Mouse (Mus musculus) limb, embryonic 13.5 days (tissue): ENCODE measurements at regions not wholly inside any gene's neighbourhood (a gene's known extent, or its start where the extent isn't known, plus 50 kb on each side); places are given as distances from the start of the nearest gene placed in this dataset.
"Not testable (repeated sequence)": the region's sequence is repeated elsewhere in the genome, so short reads cannot be mapped to it uniquely, and the experiment has no call there.

Experiments
- ATAC-seq: fragments of 200-750 bp; cut with Nextera tagmentation; 2 replicates; pipeline ENCODE4 v1.8.0; 2017; ENCODE audit warnings: low read depth, moderate number of reproducible peaks, moderate TSS enrichment; ENCODE audit not compliant: low FRiP score
- H3K27ac ChIP-seq: fragments of 300-500 bp; sonication (generic); 2 replicates; pipeline ENCODE4 v1.5.1; 2015; ENCODE audit warnings: inconsistent platforms, mild to moderate bottlenecking, moderate library complexity
- H3K27me3 ChIP-seq: fragments of 300-500 bp; sonication (generic); 2 replicates; pipeline ENCODE4 v1.6.1; 2015; ENCODE audit warnings: mild to moderate bottlenecking, inconsistent platforms
- H3K36me3 ChIP-seq: fragments of 300-500 bp; sonication (generic); 2 replicates; pipeline ENCODE4 v1.6.1; 2015; ENCODE audit warnings: inconsistent platforms, mild to moderate bottlenecking, moderate library complexity
- H3K4me1 ChIP-seq: fragments of 300-500 bp; sonication (generic); 2 replicates; pipeline ENCODE4 v1.6.1; 2015; ENCODE audit warnings: inconsistent platforms
- H3K4me2 ChIP-seq: fragments of 300-500 bp; sonication (generic); replicated peaks from 2 replicates; pipeline ENCODE4 v1.6.1; 2015; ENCODE audit warnings: inconsistent platforms, mild to moderate bottlenecking, moderate library complexity
- H3K4me3 ChIP-seq: fragments of 300-500 bp; sonication (generic); 2 replicates; pipeline ENCODE4 v1.5.1; 2015; ENCODE audit warnings: moderate library complexity, mild to moderate bottlenecking, inconsistent platforms
- H3K9ac ChIP-seq: fragments of 300-500 bp; sonication (generic); 2 replicates; pipeline ENCODE4 v1.6.1; 2015; ENCODE audit warnings: mild to moderate bottlenecking, inconsistent platforms
- H3K9me3 ChIP-seq: fragments of 300-500 bp; sonication (generic); 2 replicates; pipeline ENCODE4 v1.6.1; 2016; ENCODE audit warnings: inconsistent platforms
- WGBS: fragments of 180-500 bp; shearing (Covaris S2); methylation state at CpG from one replicate; pipeline ENCODE4 v1.1.7; 2015; 5-methylcytosine and 5-hydroxymethylcytosine counted together

DNA sequence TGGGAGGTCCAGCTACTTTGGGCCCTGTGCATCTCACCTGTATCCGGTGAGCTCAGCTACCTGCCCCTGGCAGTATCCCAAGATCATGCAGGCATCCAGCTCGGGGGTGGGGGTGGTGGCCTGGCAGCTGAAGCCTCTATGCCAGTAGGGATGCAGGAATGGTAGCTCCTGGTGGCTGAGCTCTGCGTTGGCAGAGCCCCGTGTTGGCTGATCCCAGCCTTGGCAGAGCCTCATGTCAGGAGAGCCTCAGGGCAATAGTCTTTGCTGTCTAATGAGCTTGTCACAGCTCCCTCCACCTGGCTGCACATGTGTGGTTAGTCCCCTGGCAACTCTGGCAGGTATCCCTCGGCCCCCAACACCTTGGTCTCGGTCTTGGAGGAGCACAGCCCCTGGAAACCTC is 153.6 kb downstream of the Kif26a start:
- Histone ChIP-seq H3K9me3 (no peaks in the 10 kb centered on the region), H3K27me3 (peaks cover 29% of the 10 kb centered on the region), H3K4me3 (no peak overlapping the region), H3K4me2 (no peak overlapping the region), H3K36me3 (no peaks in the 10 kb centered on the region), H3K4me1 (peaks cover 56% of the 10 kb centered on the region), H3K9ac (no peak overlapping the region), H3K27ac (no peak overlapping the region)
- ATAC-seq = peak; percentile 15; the same call in 1 of the 2 replicates
- WGBS = 61% methylated on average over 6 of the region's 6 CpGs

DNA sequence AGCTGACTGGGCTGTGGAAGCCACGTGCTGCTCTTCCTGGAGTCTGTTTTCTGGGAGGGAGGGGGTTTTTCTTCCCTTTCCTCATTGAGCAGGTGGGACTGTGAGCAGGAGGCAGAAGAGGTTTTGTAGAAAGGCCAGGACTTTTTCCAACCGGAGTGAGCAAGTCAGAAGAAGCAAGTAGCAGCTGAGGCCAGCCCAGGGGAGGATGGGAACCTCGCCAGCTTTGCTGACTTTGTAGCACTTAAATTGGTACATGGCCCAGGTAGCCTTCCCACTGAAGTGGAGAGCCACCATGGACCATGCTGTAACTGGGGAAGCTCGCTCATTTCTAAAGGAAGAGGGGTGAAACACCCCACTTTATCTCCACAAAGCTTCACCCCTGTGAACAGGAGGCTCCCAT is 154.1 kb downstream of the Kif26a start:
- no peak for ATAC-seq
- no peak overlapping the region for H3K9ac ChIP-seq
- peaks cover 56% of the 10 kb centered on the region for H3K4me1 ChIP-seq
- no peak overlapping the region for H3K4me3 ChIP-seq
- WGBS = 66% methylated on average over 4 of the region's 4 CpGs
- no peaks in the 10 kb centered on the region for H3K9me3 ChIP-seq
- no peak overlapping the region for H3K4me2 ChIP-seq
- H3K27me3 ChIP-seq = peaks cover 32% of the 10 kb centered on the region
- H3K27ac ChIP-seq = no peak overlapping the region
- H3K36me3 ChIP-seq = no peaks in the 10 kb centered on the region

DNA sequence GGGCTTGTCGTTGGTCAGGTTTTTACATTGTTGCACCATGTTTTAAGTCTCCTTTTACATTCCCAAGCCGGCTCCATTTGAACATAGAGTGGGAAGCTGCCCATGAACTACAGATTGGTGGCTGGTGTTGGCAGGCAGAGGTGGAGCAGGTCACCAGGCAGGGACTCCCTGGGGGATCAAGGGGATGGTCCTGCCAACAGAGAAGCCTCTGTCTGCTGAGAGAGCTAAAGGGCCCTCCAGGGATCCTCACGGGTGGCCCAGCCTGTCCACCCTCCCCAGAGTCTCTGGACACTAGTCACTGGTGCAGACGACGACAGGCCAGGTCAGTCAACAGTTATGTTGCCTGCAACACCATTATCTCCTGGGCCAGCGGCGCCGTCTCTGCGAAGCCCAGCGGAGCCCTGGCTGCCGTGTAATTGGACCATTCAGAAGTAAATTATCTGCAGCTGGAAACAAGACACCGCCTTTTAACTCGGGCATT is 155.4 kb downstream of the Kif26a start:
- H3K36me3 ChIP-seq = no peaks in the 10 kb centered on the region
- peaks cover 49% of the 10 kb centered on the region for H3K4me1 ChIP-seq
- peaks cover 33% of the 10 kb centered on the region for H3K27me3 ChIP-seq
- H3K4me3 ChIP-seq = no peak overlapping the region
- ATAC-seq = no peak
- peak overlapping the region; percentile 46 for H3K4me2 ChIP-seq
- no peak overlapping the region; the same call in 1 of the 2 replicates for H3K9ac ChIP-seq
- H3K27ac ChIP-seq = no peak overlapping the region
- no peaks in the 10 kb centered on the region for H3K9me3 ChIP-seq
- WGBS = 5% methylated on average over 13 of the region's 13 CpGs

DNA sequence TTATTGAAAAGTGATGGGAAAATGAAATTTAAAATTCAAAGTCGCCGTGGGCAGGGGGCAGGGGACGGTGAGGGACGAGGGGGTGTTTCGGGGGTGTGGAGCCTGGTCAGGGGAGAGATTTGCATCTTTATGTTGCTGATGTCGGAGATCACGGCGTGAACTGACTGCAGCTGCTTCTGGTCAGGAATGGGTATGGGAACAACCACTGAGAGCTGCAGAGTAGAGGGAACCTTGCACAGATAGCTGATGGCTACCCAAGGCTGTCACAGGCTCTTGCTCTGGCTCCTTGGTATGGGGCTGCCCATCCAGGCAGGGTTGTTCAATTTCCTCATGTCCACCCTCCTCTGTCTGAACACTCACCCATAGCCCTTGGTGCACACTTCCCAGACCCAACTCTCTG is 155.9 kb downstream of the Kif26a start:
- Histone ChIP-seq H3K36me3 (no peaks in the 10 kb centered on the region), H3K27me3 (peaks cover 33% of the 10 kb centered on the region), H3K4me1 (peaks cover 47% of the 10 kb centered on the region), H3K27ac (no peak overlapping the region), H3K4me2 (peak overlapping the region; percentile 46), H3K9ac (no peak overlapping the region), H3K9me3 (no peaks in the 10 kb centered on the region), H3K4me3 (no peak overlapping the region)
- 5% methylated on average over 8 of the region's 8 CpGs for WGBS
- no peak for ATAC-seq

DNA sequence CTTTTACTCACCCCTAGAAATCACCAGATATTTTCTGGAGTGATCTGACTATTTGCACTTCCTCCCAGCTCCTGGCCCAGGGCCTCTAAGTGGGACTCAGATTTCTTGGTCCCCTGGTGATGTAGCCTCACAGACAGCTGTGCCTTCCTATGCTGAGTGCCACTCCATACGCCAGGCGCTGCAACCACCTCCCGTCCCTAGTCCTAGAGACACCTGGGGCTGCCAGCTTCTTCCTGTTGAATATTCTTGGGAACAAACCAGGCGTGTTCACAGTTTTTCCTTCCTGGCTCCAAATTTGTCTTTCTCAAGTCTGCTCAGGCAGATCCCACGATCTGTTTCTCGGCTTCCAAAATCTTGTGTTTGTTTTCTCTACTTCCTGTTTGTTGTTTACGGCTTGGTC is 160.2 kb downstream of the Kif26a start:
- Histone ChIP-seq H3K9me3 (no peaks in the 10 kb centered on the region), H3K4me1 (peaks cover 36% of the 10 kb centered on the region), H3K4me3 (no peak overlapping the region), H3K9ac (no peak overlapping the region), H3K36me3 (no peaks in the 10 kb centered on the region), H3K4me2 (no peak overlapping the region), H3K27me3 (peaks cover 25% of the 10 kb centered on the region), H3K27ac (no peak overlapping the region)
- ATAC-seq = no peak
- whole genome bisulfite sequencing = 56% methylated on average over 7 of the region's 7 CpGs

DNA sequence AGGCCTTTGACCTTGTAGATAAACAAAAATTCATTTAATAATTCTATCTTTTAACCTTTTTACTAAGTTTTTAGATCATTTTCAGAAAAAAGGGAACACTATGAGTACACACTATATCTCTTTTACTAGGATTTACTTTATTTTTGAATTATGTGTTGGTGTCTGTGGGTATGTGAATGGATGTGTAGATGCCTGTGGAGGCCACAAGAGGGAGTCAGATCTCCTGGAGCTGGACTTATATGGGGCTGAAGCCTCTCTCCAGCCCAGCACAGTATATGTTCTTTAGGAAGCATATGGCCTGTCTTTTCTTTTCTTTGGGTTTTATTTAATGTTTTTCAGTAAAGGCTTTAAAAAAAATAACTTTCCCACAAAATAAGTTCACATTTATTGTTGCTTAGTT is 162.0 kb downstream of the Kif26a start:
- ATAC-seq = no peak
- Histone ChIP-seq H3K4me2 (no peak overlapping the region), H3K36me3 (no peaks in the 10 kb centered on the region), H3K4me1 (peaks cover 21% of the 10 kb centered on the region), H3K9ac (no peak overlapping the region), H3K4me3 (no peak overlapping the region), H3K27me3 (peaks cover 9% of the 10 kb centered on the region; the same call in 1 of the 2 replicates), H3K27ac (no peak overlapping the region), H3K9me3 (no peaks in the 10 kb centered on the region)

DNA sequence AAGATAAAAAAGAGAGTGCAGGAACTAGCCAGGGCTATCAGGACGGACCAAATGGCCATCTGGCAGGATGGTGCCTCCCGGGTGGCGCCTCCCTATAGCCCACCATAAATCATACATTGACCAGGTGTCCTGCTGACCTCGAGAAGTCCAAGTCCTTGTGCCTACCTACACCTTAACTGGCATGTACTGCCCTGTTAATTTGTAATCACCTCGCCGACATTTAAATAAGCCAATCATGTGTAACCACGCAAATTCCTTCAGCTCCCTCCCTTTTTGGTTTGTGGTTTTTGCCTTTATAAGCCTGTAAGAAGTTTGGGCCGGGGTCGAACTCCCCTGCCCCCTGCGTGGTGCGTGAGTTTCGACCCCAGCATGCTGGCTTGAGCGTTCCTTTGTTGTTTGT is 163.1 kb downstream of the Kif26a start:
- not testable (repeated sequence) for H3K4me2 ChIP-seq, H3K9ac ChIP-seq, H3K36me3 ChIP-seq, H3K9me3 ChIP-seq, ATAC-seq, H3K27ac ChIP-seq, H3K27me3 ChIP-seq, H3K4me3 ChIP-seq
- WGBS = 69% methylated on average over 13 of the region's 13 CpGs
- peaks cover 21% of the 10 kb centered on the region for H3K4me1 ChIP-seq

DNA sequence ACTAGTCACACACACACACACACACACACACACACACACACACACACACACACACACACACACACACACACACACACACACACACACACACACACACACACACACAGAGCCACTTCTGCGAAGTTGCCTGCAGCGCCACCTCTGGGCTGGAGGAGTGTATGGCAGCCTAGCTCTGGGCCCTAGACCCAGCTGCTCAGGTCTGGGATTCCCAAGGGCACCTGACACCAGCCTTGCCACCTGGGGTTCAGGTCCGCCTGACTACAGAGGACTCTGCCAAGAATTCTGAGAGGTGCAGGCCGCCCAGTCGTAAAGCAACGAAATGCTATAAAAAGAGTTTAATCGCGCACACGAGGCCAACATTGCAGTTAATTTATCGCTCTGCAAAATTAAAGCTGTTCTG is 163.8 kb downstream of the Kif26a start:
- peaks cover 21% of the 10 kb centered on the region for H3K4me1 ChIP-seq
- H3K9me3 ChIP-seq = no peaks in the 10 kb centered on the region
- H3K27me3 ChIP-seq = peaks cover 3% of the 10 kb centered on the region; the same call in 1 of the 2 replicates
- H3K27ac ChIP-seq = no peak overlapping the region
- H3K9ac ChIP-seq = no peak overlapping the region
- H3K4me2 ChIP-seq = no peak overlapping the region
- no peak overlapping the region for H3K4me3 ChIP-seq
- H3K36me3 ChIP-seq = no peaks in the 10 kb centered on the region
- peak; percentile 66; the same call in 1 of the 2 replicates for ATAC-seq
- WGBS = 46% methylated on average over 10 of the region's 10 CpGs

DNA sequence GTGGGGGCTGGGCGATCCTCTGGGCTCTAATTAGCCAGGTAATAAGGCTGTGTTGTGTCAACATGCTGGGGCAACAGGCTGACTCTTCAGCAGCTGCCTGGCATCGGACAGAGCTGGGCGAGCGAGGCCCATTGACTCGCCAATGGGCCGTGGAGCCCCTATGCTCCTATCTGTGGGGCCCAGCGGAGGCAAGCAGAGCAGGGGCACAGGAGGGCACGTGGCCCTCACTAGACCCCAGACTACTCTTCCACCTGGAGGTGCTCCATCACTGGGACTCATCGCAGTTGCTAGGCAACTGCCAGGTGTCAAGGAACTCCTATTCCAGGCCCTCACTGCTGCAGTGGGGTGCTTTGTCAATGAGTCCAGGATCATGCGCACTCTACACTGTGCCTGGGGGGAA is 164.7 kb downstream of the Kif26a start:
- WGBS = 65% methylated on average over 10 of the region's 10 CpGs
- H3K4me1 ChIP-seq = peaks cover 21% of the 10 kb centered on the region
- H3K9me3 ChIP-seq = no peaks in the 10 kb centered on the region
- H3K4me2 ChIP-seq = no peak overlapping the region
- H3K9ac ChIP-seq = no peak overlapping the region
- H3K27me3 ChIP-seq = no peaks in the 10 kb centered on the region; the same call in 1 of the 2 replicates
- no peaks in the 10 kb centered on the region for H3K36me3 ChIP-seq
- no peak overlapping the region for H3K27ac ChIP-seq
- no peak overlapping the region for H3K4me3 ChIP-seq
- ATAC-seq = no peak

DNA sequence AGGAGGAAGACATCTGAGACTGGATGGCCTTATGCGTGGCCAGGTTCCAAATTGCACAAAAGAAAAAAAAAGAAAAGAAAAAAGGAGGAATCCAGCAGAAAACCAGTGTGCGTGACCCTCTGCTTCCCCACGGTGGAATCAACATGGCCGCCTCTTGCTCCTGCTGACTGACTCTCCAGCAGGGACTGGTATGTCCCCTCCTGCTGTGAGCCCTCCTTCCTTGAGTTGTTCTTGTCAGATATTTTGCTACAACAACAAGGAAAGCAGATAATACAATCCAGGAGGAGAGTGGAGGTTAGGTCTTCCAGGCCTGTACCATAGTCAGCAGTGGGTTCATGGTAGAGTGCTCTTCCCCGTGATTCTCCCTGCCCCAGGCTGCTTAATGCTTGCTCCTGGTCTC is 168.8 kb downstream of the Kif26a start:
- no peak overlapping the region for H3K27ac ChIP-seq
- H3K4me2 ChIP-seq = no peak overlapping the region
- H3K4me3 ChIP-seq = no peak overlapping the region
- H3K9me3 ChIP-seq = no peaks in the 10 kb centered on the region
- ATAC-seq = no peak
- H3K36me3 ChIP-seq = no peaks in the 10 kb centered on the region
- WGBS = 89% methylated on average over 5 of the region's 5 CpGs
- no peak overlapping the region for H3K9ac ChIP-seq
- peaks cover 13% of the 10 kb centered on the region for H3K4me1 ChIP-seq
- no peaks in the 10 kb centered on the region; the same call in 1 of the 2 replicates for H3K27me3 ChIP-seq

DNA sequence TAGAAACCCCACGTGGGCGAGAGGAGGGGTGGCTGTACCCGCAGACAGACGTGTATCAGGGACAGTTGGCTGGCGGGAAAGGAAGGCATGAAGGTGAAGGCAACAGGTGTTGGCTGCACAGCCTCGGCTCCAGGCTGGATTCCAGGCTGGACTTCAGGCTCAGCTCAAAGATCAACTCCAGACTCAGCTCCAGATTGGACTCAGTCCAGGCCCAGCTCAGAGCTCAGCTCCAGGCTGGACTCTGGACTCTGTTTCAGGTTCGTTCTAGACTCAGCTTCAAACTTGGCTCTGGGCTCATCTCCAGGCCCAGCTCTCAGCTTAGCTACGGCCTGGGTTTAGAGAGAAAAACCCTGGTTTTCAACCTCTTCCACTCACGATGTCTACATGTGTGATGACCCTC is 171.2 kb downstream of the Kif26a start:
- H3K4me1 ChIP-seq = no peaks in the 10 kb centered on the region; the same call in 1 of the 2 replicates
- 85% methylated on average over 9 of the region's 9 CpGs for WGBS
- H3K9me3 ChIP-seq = no peaks in the 10 kb centered on the region
- H3K27ac ChIP-seq = no peak overlapping the region
- H3K9ac ChIP-seq = no peak overlapping the region
- no peak overlapping the region for H3K4me2 ChIP-seq
- no peak for ATAC-seq
- H3K36me3 ChIP-seq = no peaks in the 10 kb centered on the region
- no peaks in the 10 kb centered on the region for H3K27me3 ChIP-seq
- no peak overlapping the region for H3K4me3 ChIP-seq

DNA sequence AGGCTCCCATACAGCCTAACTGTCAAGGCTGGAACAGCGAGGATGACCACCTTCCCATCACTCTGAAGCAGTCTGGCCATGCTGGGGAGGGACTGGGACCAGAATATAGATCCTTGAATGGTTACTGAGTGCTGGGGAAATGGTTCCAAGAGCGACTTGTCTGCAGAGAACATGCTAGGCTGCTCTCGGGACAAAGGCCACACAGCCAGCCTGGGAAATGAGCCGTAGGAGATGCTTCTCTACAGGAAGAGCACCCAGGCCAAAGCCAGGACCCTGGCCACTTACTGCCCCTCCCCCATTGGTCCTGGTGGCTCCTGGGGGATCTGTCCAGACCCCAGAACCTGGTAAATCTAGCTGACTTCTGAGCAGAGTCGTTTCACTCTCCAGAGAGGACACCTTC is 170.8 kb upstream of the A530016L24Rik start:
- no peak overlapping the region for H3K9ac ChIP-seq
- H3K9me3 ChIP-seq = no peaks in the 10 kb centered on the region
- no peaks in the 10 kb centered on the region for H3K36me3 ChIP-seq
- H3K4me1 ChIP-seq = no peaks in the 10 kb centered on the region; the same call in 1 of the 2 replicates
- no peak for ATAC-seq
- H3K27me3 ChIP-seq = no peaks in the 10 kb centered on the region
- H3K27ac ChIP-seq = no peak overlapping the region
- WGBS = 76% methylated on average over 5 of the region's 5 CpGs
- H3K4me2 ChIP-seq = no peak overlapping the region
- H3K4me3 ChIP-seq = no peak overlapping the region

DNA sequence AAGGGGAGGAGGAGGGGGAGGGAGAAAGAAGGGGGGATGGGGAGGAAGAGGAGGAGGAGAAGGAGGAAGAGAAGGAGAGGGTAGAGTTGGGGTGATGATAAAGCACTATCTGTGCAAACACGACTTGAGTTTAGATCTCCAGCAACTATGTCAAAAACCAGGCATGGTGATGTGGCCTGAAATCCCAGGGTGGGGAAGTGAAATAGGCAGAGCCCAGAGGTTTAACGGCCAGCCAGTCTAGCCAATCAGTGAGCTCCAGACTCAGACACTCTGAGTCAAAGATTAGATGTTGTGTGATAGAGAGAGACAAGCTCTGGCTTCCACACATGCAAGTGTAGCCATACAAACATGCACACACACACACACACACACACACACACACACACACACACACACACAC is 167.1 kb upstream of the A530016L24Rik start:
- H3K27me3 ChIP-seq = 0 out of 2 replicates have a peak, but pooled peaks cover 6% of the 10 kb centered on the region
- H3K36me3 ChIP-seq = no peaks in the 10 kb centered on the region
- no peak overlapping the region for H3K4me2 ChIP-seq
- H3K4me3 ChIP-seq = no peak overlapping the region
- 85% methylated on average over 2 of the region's 2 CpGs for WGBS
- H3K27ac ChIP-seq = no peak overlapping the region
- H3K9me3 ChIP-seq = no peaks in the 10 kb centered on the region
- no peaks in the 10 kb centered on the region; the same call in 1 of the 2 replicates for H3K4me1 ChIP-seq
- no peak for ATAC-seq
- no peak overlapping the region for H3K9ac ChIP-seq
